Mouse (Mus musculus) hindbrain, embryonic 15.5 days (tissue): ENCODE data around the gene Abca14. TPM values are rescaled to one million over a fixed set of nuclear protein-coding genes. Genes with fewer than 3 reads are reported as not detected.
"Not testable (repeated sequence)": the region's sequence is repeated elsewhere in the genome, so short reads cannot be mapped to it uniquely, and the experiment has no call there.

ENCODE experiments used
- ATAC-seq: fragments of 200-750 bp; cut with Nextera tagmentation; 2 replicates; pipeline ENCODE4 v1.8.0; 2017; ENCODE audit warnings: low read depth, moderate number of reproducible peaks, moderate TSS enrichment; ENCODE audit not compliant: low FRiP score
- H3K27ac ChIP-seq: fragments of 300-500 bp; sonication (generic); replicated peaks from 2 replicates; pipeline ENCODE4 v1.5.1; 2015; ENCODE audit warnings: mild to moderate bottlenecking, inconsistent platforms
- H3K27me3 ChIP-seq: fragments of 300-500 bp; sonication (generic); 2 replicates; pipeline ENCODE4 v1.6.1; 2015; ENCODE audit warnings: control low read depth, inconsistent platforms
- H3K36me3 ChIP-seq: fragments of 300-500 bp; sonication (generic); 2 replicates; pipeline ENCODE4 v1.6.1; 2015; ENCODE audit warnings: control low read depth, inconsistent platforms
- H3K4me1 ChIP-seq: fragments of 300-500 bp; sonication (generic); replicated peaks from 2 replicates; pipeline ENCODE4 v1.6.1; 2015; ENCODE audit warnings: control low read depth, inconsistent platforms
- H3K4me2 ChIP-seq: fragments of 300-500 bp; sonication (generic); 2 replicates; pipeline ENCODE4 v1.6.1; 2015; ENCODE audit warnings: moderate library complexity, mild to moderate bottlenecking, inconsistent platforms
- H3K4me3 ChIP-seq: fragments of 300-500 bp; sonication (generic); 2 replicates; pipeline ENCODE4 v1.5.1; 2015; ENCODE audit warnings: mild to moderate bottlenecking, inconsistent platforms
- H3K9ac ChIP-seq: fragments of 300-500 bp; sonication (generic); 2 replicates; pipeline ENCODE4 v1.6.1; 2015; ENCODE audit warnings: inconsistent platforms
- H3K9me3 ChIP-seq: fragments of 300-500 bp; sonication (generic); 2 replicates; pipeline ENCODE4 v1.6.1; 2016; ENCODE audit warnings: control low read depth, inconsistent platforms
- WGBS: fragments of 180-500 bp; shearing (Covaris S2); methylation state at CpG from one replicate; pipeline ENCODE4 v1.1.7; 2015; 5-methylcytosine and 5-hydroxymethylcytosine counted together
- polyA plus RNA-seq: library from polyadenylated mRNA; unstranded; fragments of >200 nt; fragmentation: Nextera tagmentation; extraction: Ambion mirVana; gene quantifications from 2 replicates; pipeline ENCODE4 v1.2.1, GENCODE M21; 2015

Gene Abca14
- polyA plus RNA-seq, 1 experiment from 2014 or later = not detected

- Histone ChIP-seq H3K4me2 (no peak overlapping the region), H3K36me3 (no peaks in the 10 kb centered on the region), H3K4me1 (no peaks in the 10 kb centered on the region), H3K9me3 (no peaks in the 10 kb centered on the region), H3K4me3 (no peak overlapping the region), H3K9ac (no peak overlapping the region), H3K27me3 (no peaks in the 10 kb centered on the region), H3K27ac (no peak overlapping the region)
- ATAC-seq = no peak
Measured at GRCm38 (mm10) chr7:120241092-120241491, 37.3 kb downstream of the Abca14 start.

- Histone ChIP-seq H3K9ac (no peak overlapping the region), H3K4me2 (no peak overlapping the region), H3K36me3 (no peaks in the 10 kb centered on the region), H3K27ac (no peak overlapping the region), H3K4me3 (no peak overlapping the region), H3K27me3 (no peaks in the 10 kb centered on the region), H3K4me1 (no peaks in the 10 kb centered on the region), H3K9me3 (no peaks in the 10 kb centered on the region)
- 79% methylated on average over 7 of the region's 7 CpGs for WGBS
- no peak for ATAC-seq
Measured at GRCm38 (mm10) chr7:120271135-120271991, 67.6 kb downstream of the Abca14 start.

GRCm38 (mm10) chr7:120272110-120272509 lies 68.3 kb downstream of the Abca14 start:
- no peak overlapping the region for H3K9ac ChIP-seq
- 0 out of 2 replicates have a peak overlapping the region, but pooled peaks have one; percentile 19 for H3K4me2 ChIP-seq
- no peaks in the 10 kb centered on the region for H3K27me3 ChIP-seq
- no peaks in the 10 kb centered on the region for H3K36me3 ChIP-seq
- no peak overlapping the region for H3K27ac ChIP-seq
- WGBS = 50% methylated on average over 7 of the region's 7 CpGs
- 0 out of 2 replicates have a peak, but pooled peaks have one; percentile 61 for ATAC-seq
- no peak overlapping the region for H3K4me3 ChIP-seq
- H3K9me3 ChIP-seq = no peaks in the 10 kb centered on the region
- H3K4me1 ChIP-seq = no peaks in the 10 kb centered on the region

- Histone ChIP-seq H3K4me1 (no peaks in the 10 kb centered on the region), H3K4me2 (no peak overlapping the region), H3K9ac (no peak overlapping the region), H3K27me3 (no peaks in the 10 kb centered on the region), H3K27ac (no peak overlapping the region), H3K36me3 (no peaks in the 10 kb centered on the region), H3K9me3 (no peaks in the 10 kb centered on the region), H3K4me3 (no peak overlapping the region)
- ATAC-seq = no peak
- WGBS = 71% methylated on average over 3 of the region's 3 CpGs
Measured at GRCm38 (mm10) chr7:120285286-120285685, 81.5 kb downstream of the Abca14 start.

GRCm38 (mm10) chr7:120316086-120316485 lies 112.3 kb downstream of the Abca14 start:
- Histone ChIP-seq H3K4me1 (no peaks in the 10 kb centered on the region), H3K36me3 (no peaks in the 10 kb centered on the region), H3K27ac (no peak overlapping the region), H3K4me2 (no peak overlapping the region), H3K9ac (no peak overlapping the region), H3K4me3 (no peak overlapping the region), H3K27me3 (no peaks in the 10 kb centered on the region), H3K9me3 (no peaks in the 10 kb centered on the region)
- ATAC-seq = no peak
- 81% methylated on average over 1 of the region's 1 CpGs for WGBS

GRCm38 (mm10) chr7:120322963-120323362 lies 119.2 kb downstream of the Abca14 start:
- ATAC-seq = no peak
- WGBS = 44% methylated on average over 4 of the region's 4 CpGs
- H3K4me1 ChIP-seq = peaks cover 6% of the 10 kb centered on the region

GRCm38 (mm10) chr7:120325911-120326310 lies 122.2 kb downstream of the Abca14 start:
- not testable (repeated sequence) for H3K4me3 ChIP-seq, H3K9ac ChIP-seq, H3K27me3 ChIP-seq, H3K4me2 ChIP-seq, H3K9me3 ChIP-seq, H3K4me1 ChIP-seq, ATAC-seq, H3K27ac ChIP-seq, H3K36me3 ChIP-seq
- 66% methylated on average over 2 of the region's 2 CpGs for WGBS

More at GRCm38 (mm10) chr7:120322963-120323362, 119.2 kb downstream of the Abca14 start:
- Histone ChIP-seq H3K36me3 (no peaks in the 10 kb centered on the region), H3K9me3 (no peaks in the 10 kb centered on the region), H3K9ac (no peak overlapping the region), H3K4me3 (no peak overlapping the region), H3K27me3 (no peaks in the 10 kb centered on the region), H3K27ac (no peak overlapping the region), H3K4me2 (no peak overlapping the region)

- Histone ChIP-seq H3K4me2 (peak overlapping the region; percentile 69), H3K9me3 (no peaks in the 10 kb centered on the region), H3K9ac (no peak overlapping the region), H3K4me3 (peak overlapping the region; percentile 28), H3K27ac (no peak overlapping the region), H3K36me3 (no peaks in the 10 kb centered on the region), H3K4me1 (peaks cover 6% of the 10 kb centered on the region), H3K27me3 (no peaks in the 10 kb centered on the region)
- 18% methylated on average over 22 of the region's 22 CpGs for WGBS
- peak; percentile 75 for ATAC-seq
Measured at GRCm38 (mm10) chr7:120327220-120328073, 123.7 kb downstream of the Abca14 start.

- ATAC-seq = peak; percentile 23; the same call in 1 of the 2 replicates
- Histone ChIP-seq H3K9ac (no peak within 1 kb of the TSS), H3K4me3 (peak within 1 kb of the TSS; percentile 28), H3K27me3 (no peaks in the 10 kb centered on the region), H3K36me3 (no peaks in the 10 kb centered on the region), H3K9me3 (no peaks in the 10 kb centered on the region), H3K27ac (no peak within 1 kb of the TSS), H3K4me1 (peaks cover 6% of the 10 kb centered on the region), H3K4me2 (peak within 1 kb of the TSS; percentile 69)
- 78% methylated on average over 22 of the region's 22 CpGs for WGBS
Measured at GRCm38 (mm10) chr7:120328087-120328793, 124.5 kb downstream of the Abca14 start, which contains the start of gene Abca15. Gene Abca15, plus strand, starts transcription at chr7:120328670.

GRCm38 (mm10) chr7:120361159-120361558 lies 157.4 kb downstream of the Abca14 start:
- Histone ChIP-seq H3K4me1 (no peaks in the 10 kb centered on the region), H3K36me3 (no peaks in the 10 kb centered on the region), H3K4me3 (no peak overlapping the region), H3K9me3 (no peaks in the 10 kb centered on the region), H3K27ac (no peak overlapping the region), H3K9ac (no peak overlapping the region), H3K4me2 (no peak overlapping the region), H3K27me3 (no peaks in the 10 kb centered on the region)
- 36% methylated on average over 13 of the region's 13 CpGs for WGBS
- ATAC-seq = no peak
